Mouse (Mus musculus) spleen, postnatal 4 days (tissue): ENCODE measurements around the gene Arf1.

Experiments
- DNase-seq, 2 experiments: peaks; one replicate each; pipeline ENCODE4 v3.0.0; 2022; ENCODE audit warnings: low spot score in 2 of 2

Arf1 gene

GRCm38 (mm10) chr11:59228122-59228953, at the start of gene Arf1:
TSS of gene Arf1 (minus strand) at chr11:59228270.
- DNase-seq, result peak; percentile 98 to 99

- DNase-seq, result no peak
These were observed 48.8 kb upstream of the Arf1 start for GRCm38 (mm10) chr11:59276877-59277276.

- DNase-seq, result no peak
These were observed 46.1 kb upstream of the Arf1 start for GRCm38 (mm10) chr11:59274184-59274583.

- no peak for DNase-seq
These were observed 38.7 kb upstream of the Arf1 start for GRCm38 (mm10) chr11:59266727-59267126.

- DNase-seq, result no peak
These were observed 37.2 kb upstream of the Arf1 start for GRCm38 (mm10) chr11:59265154-59265813.

GRCm38 (mm10) chr11:59264593-59264992, 36.5 kb upstream of the Arf1 start:
- no peak for DNase-seq

- peak; percentile 27 to 72 for DNase-seq
These were observed 35.9 kb upstream of the Arf1 start for GRCm38 (mm10) chr11:59263870-59264563.

GRCm38 (mm10) chr11:59262308-59262707, 34.2 kb upstream of the Arf1 start:
- DNase-seq, result no peak

GRCm38 (mm10) chr11:59260706-59261493, 32.8 kb upstream of the Arf1 start:
- DNase-seq, result peak; percentile 73 to 74

GRCm38 (mm10) chr11:59259647-59260046, 31.6 kb upstream of the Arf1 start:
- DNase-seq, result no peak

- DNase-seq, result no peak
These were observed 20.0 kb upstream of the Arf1 start for GRCm38 (mm10) chr11:59248101-59248500.

GRCm38 (mm10) chr11:59243856-59244255, 15.8 kb upstream of the Arf1 start:
- DNase-seq, result no peak

GRCm38 (mm10) chr11:59241841-59242240, 13.8 kb upstream of the Arf1 start:
- DNase-seq, result no peak

GRCm38 (mm10) chr11:59239796-59240195, 11.7 kb upstream of the Arf1 start:
- DNase-seq, result no peak

GRCm38 (mm10) chr11:59239428-59239785, 11.3 kb upstream of the Arf1 start:
- DNase-seq, result no peak

GRCm38 (mm10) chr11:59238525-59239427, 10.7 kb upstream of the Arf1 start:
- peak; percentile 60 to 80 for DNase-seq

GRCm38 (mm10) chr11:59232797-59233196, 4.7 kb upstream of the Arf1 start:
- no peak for DNase-seq

- DNase-seq, result peak; percentile 73 to 86
These were observed 2.2 kb upstream of the Arf1 start for GRCm38 (mm10) chr11:59230144-59230760.

GRCm38 (mm10) chr11:59227604-59228121, 407 bp downstream of the Arf1 start:
- DNase-seq, result no peak
